Mouse (Mus musculus) retina, adult 2 months (tissue): ENCODE results near the gene Vegfb.
A peak's percentile ranks its signal among the peaks of the same experiment; 100 is the strongest.

Experiments
- DNase-seq: peaks from one replicate; pipeline ENCODE4 v3.0.0-alpha.2; 2012; ENCODE audit warnings: low read depth, low spot score

Vegfb gene

DNA sequence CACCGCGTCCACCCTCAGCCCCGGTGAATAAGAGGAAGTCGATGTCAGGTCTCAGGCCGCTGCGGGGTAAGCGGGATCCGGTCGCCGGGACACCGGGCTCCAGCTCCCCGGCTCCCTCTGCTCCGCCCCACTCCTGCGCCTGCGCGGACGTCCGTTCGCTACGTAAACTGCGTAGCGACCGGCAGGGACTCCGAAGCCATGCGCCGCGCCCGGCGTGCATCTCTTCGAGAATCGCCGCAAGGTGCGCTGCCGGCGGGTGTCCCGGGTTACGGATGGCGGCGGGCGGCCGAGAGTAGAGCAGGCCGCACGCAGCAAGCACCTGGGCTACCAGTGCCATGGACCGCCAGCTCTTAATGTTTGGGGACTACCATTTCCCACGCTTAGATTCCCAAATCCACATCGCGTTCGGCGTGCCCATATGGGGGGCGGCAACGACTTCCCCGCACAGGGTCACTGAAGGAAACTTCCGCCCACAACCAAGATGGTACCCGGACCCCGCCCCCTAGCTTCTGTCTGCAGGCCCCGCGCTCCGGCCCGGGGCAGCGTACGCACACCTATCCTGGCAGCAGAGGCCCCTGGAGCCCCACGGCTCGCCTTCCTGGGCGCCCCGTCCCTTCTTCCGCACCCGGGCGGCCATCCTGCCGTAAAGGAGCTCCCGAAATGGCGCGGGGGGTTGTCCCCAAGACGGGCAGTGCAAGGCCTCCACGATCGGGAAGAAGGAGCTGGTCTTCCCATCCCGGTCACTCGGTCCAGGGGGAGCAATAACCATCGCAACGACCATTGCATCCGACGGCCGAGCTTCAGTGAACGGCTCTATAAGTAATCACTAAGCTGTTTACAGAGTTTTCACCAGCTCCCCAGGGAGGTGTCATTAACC, 45.8 kb downstream of the Vegfb start, which contains the start of gene Bad:
TSS of gene Bad (plus strand) at position 490 of the 877 bp plus-strand sequence.
- peak; percentile 93 for DNase-seq

- DNase-seq = no peak
Measured at GRCm38 (mm10) chr19:6940396-6941351, 46.8 kb downstream of the Vegfb start.

- DNase-seq = no peak
Measured at GRCm38 (mm10) chr19:6939106-6940002, 48.1 kb downstream of the Vegfb start.

DNA sequence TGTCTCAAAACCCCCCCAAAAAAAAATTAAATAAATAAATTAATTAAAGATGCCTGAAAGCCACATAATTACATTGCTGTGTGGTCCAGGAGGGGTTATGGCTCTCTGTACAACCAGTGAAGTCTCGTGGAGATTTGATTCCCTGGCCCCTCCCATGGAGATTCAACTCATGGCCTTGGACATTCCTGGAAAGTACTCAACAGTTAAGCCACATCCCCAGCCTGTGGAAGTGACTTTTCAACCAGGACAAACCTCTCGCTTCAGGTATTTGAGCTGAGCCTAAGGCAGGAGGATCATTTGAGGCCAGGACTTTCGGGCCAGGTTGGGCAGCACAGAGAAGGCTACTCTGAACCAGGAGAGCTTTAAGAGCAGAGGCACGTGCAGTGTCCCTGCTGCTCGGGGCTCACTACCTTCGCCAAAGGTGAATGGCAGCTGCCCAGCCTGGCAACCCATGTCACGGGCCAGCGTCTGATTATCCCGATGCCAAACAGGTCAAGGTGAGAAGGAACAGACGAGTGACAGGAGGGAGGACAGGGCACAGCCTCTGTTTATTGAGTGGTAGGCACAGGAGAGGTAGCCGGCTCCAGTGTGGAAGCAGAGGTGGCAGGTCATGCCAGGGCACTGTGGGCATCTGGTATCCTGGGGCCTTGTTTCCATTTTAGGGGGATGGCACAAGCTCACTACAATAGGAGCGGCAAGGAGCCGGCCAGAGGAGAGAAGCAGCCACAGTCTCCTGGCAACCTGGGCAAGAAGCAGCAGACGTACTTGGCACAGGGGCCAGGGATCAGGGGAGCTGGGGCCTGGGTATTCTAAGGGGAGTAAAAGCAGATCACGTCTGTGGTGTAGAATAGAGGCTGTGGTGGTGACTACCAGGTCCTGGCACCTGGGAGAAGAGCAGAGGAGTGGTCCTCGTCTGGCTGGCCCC, 49.6 kb downstream of the Vegfb start:
- no peak for DNase-seq

DNA sequence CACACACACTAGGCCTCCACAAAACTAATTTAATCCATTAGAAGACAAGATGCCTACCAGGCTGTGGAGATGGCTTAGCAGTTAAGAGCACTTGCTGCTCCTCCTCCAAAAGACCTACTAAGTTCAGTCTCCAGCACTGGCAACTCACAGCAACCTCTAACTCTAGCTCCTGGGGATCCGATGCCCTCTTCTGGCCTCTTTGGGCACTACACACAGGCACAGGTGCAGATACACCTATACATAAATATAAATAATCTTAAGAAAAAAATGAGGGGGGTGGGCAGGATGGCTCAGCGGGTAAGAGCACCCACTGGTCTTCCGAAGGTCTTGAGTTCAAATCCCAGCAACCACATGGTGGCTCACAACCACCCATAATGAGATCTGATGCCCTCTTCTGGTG, 51.2 kb downstream of the Vegfb start:
- DNase-seq = no peak

GRCm38 (mm10) chr19:6934195-6934977, 53.1 kb downstream of the Vegfb start, which contains the start of gene Kcnk4:
Gene Kcnk4 (minus strand): TSS chr19:6934515.
- DNase-seq = no peak

GRCm38 (mm10) chr19:6933436-6934194, 53.8 kb downstream of the Vegfb start:
- DNase-seq = no peak

DNA sequence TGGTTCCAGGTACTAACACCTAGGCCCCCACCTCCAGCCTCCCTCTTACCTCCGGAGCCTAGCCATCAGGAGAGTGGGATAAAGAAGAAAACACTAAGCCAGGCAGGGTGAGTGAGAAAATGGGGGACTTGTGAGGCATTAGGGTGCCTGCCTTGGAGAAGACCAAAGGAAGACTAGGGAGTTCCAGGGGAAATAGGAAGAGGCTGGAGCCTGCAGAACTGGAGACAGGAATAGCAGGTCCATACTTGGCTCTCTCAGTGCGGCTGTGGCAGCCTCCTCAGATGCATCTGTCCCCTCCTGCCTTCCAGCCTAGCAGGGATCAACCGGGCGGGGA, 54.4 kb downstream of the Vegfb start:
- no peak for DNase-seq
